Mouse (Mus musculus) kidney, embryonic 14.5 days (tissue): ENCODE data around the gene Gls2. TPM values are rescaled to one million over a fixed set of nuclear protein-coding genes. Genes with fewer than 3 reads are reported as not detected.
A peak's percentile ranks its signal among the peaks of the same experiment; 100 is the strongest.

Source experiments
- ATAC-seq: fragments of 200-750 bp; cut with Nextera tagmentation; 2 replicates; pipeline ENCODE4 v1.8.0; 2017; ENCODE audit warnings: moderate number of reproducible peaks, mild to moderate bottlenecking, moderate TSS enrichment, moderate library complexity; ENCODE audit not compliant: low FRiP score, low TSS enrichment
- H3K27ac ChIP-seq: fragments of 300-500 bp; sonication (generic); 2 replicates; pipeline ENCODE4 v1.5.1; 2014; ENCODE audit warnings: low read depth, mild to moderate bottlenecking, low read length, moderate library complexity, mixed read lengths
- H3K27me3 ChIP-seq: fragments of 300-500 bp; sonication (generic); 2 replicates; pipeline ENCODE4 v1.6.1; 2014; ENCODE audit warnings: mild to moderate bottlenecking, low read length; ENCODE audit not compliant: control insufficient read depth, insufficient read depth
- H3K36me3 ChIP-seq: fragments of 300-500 bp; sonication (generic); 2 replicates; pipeline ENCODE4 v1.6.1; 2014; ENCODE audit warnings: low read length, mixed read lengths; ENCODE audit not compliant: control insufficient read depth, insufficient read depth
- H3K4me1 ChIP-seq: fragments of 300-500 bp; sonication (generic); 2 replicates; pipeline ENCODE4 v1.6.1; 2014; ENCODE audit warnings: low read length, mixed read lengths; ENCODE audit not compliant: control insufficient read depth, insufficient read depth
- H3K4me2 ChIP-seq: fragments of 300-500 bp; sonication (generic); replicated peaks from 2 replicates; pipeline ENCODE4 v1.6.1; 2014; ENCODE audit warnings: low read depth, mild to moderate bottlenecking, low read length
- H3K4me3 ChIP-seq: fragments of 300-500 bp; sonication (generic); 2 replicates; pipeline ENCODE4 v1.5.1; 2014; ENCODE audit warnings: mild to moderate bottlenecking, low read length
- H3K9ac ChIP-seq: fragments of 300-500 bp; sonication (generic); 2 replicates; pipeline ENCODE4 v1.6.1; 2014; ENCODE audit warnings: low read depth, mild to moderate bottlenecking, low read length, moderate library complexity
- H3K9me3 ChIP-seq: fragments of 300-500 bp; sonication (generic); 2 replicates; pipeline ENCODE4 v1.6.1; 2016; ENCODE audit warnings: low read length; ENCODE audit not compliant: control insufficient read depth
- WGBS: fragments of 180-500 bp; shearing (Covaris S2); extraction: QIAGEN DNeasy Blood & Tissue Kit; methylation state at CpG from one replicate; pipeline ENCODE4 v1.1.7; 2014; 5-methylcytosine and 5-hydroxymethylcytosine counted together
- polyA plus RNA-seq: library from polyadenylated mRNA; unstranded; fragments of >200 nt; fragmentation: Nextera tagmentation; extraction: Ambion mirVana; gene quantifications from 2 replicates; pipeline ENCODE4 v1.2.1, GENCODE M21; 2014

The Gls2 gene
- polyA plus RNA-seq, 1 experiment from 2014 or later: 1.1 TPM

DNA sequence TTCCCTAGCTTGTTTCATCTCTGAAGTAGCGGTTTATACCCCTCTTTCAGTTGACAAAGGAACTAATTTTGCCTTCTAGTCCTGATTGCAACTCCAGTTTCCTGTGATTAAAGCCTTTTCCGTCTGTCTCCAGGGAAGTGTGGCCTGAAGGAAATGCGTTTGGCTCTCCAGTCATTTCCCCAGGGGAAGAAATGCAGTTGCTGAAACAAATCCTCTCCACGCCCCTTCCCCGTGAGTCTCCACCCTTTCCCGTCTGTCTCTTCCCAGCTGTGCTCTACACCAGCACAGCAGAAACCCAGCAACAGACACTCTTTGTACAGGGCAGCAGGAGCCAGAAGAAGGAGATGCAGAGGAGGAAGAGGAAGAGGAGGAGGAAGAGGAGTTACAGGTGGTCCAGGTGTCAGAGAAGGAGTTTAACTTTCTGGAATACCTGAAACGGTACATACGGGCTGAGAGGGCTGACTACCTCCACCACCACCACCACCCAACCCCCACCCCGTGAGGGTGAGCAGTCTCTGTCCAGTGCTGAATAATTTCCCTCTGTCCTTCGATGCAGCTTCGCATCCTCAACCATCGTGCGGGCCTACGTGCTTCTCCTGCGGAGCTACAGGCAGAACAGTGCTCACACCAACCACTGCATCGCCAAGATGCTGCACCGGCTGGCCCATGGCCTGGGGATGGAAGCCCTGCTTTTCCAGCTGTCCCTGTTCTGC lies 52.9 kb downstream of the Gls2 start:
- no peaks in the 10 kb centered on the region for H3K27me3 ChIP-seq
- H3K9me3 ChIP-seq: no peaks in the 10 kb centered on the region
- no peak overlapping the region for H3K27ac ChIP-seq
- peak; percentile 44; the same call in 1 of the 2 replicates for ATAC-seq
- H3K4me2 ChIP-seq: peak overlapping the region; percentile 15; the same call in 1 of the 2 replicates
- no peaks in the 10 kb centered on the region for H3K4me1 ChIP-seq
- H3K9ac ChIP-seq: no peak overlapping the region
- WGBS: 80% methylated on average over 17 of the region's 17 CpGs
- peaks cover 97% of the 10 kb centered on the region for H3K36me3 ChIP-seq
- H3K4me3 ChIP-seq: 0 out of 2 replicates have a peak overlapping the region, but pooled peaks have one; percentile 6

DNA sequence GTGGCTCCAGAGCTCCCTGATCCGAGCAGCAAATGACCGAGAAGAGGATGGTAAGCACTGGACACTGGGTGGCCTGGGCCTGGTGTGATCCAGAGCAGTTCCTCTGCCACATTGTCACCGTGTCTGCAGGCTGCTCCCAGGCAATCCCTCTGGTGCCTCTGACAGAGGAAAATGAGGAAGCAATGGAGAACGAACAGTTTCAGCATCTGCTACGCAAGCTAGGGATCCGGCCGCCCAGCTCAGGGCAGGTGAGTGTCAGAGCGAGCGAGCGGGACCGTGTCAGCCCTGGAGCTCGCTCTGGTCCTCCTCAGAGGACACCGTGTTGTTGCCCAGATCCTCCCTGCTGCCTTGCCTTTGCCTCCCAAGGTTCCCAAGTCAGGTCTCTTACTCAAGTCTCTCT lies 56.3 kb downstream of the Gls2 start:
- 95% methylated on average over 13 of the region's 13 CpGs for WGBS
- peaks cover 76% of the 10 kb centered on the region for H3K36me3 ChIP-seq

DNA sequence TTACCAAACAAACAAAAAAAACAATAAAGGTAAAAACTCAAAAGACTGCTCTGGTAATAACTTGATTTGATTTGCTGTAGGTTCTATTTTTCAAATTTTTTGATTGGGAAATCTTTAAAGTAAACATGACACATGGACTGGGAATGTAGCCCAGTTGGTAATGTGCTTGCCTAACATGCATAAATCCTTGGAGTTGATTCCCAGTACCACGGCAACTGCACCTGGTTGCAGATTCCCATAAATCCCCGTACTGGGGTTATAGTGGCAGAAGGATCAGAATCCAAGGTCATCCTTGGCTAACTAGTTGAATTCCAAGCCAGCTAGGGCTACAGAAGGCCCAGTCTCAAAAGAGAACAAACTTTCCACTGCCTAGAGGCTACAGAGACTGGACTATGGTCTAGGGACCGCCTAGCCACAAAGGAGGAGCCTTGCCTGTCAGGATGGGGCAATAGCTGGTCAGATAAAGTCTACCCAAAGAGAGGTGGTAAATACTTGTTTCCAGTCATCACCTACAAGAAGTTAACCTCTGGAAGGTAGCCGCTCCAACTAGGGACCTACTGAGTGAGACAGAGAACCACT lies 59.5 kb downstream of the Gls2 start, which contains the start of gene Apon:
Gene Apon (plus strand): TSS at position 420 of the 579 bp plus-strand sequence.
- Histone ChIP-seq H3K27ac (no peak within 1 kb of the TSS), H3K36me3 (peaks cover 44% of the 10 kb centered on the region), H3K4me1 (no peaks in the 10 kb centered on the region), H3K27me3 (no peaks in the 10 kb centered on the region), H3K9ac (no peak within 1 kb of the TSS), H3K9me3 (no peaks in the 10 kb centered on the region), H3K4me3 (no peak within 1 kb of the TSS), H3K4me2 (no peak within 1 kb of the TSS)
- 88% methylated on average over 4 of the region's 4 CpGs for WGBS
- no peak for ATAC-seq

More for the DNA sequence above, 56.3 kb downstream of the Gls2 start:
- H3K9ac ChIP-seq: no peak overlapping the region
- H3K9me3 ChIP-seq: no peaks in the 10 kb centered on the region
- no peaks in the 10 kb centered on the region for H3K4me1 ChIP-seq
- H3K4me2 ChIP-seq: no peak overlapping the region
- H3K4me3 ChIP-seq: no peak overlapping the region
- ATAC-seq: no peak
- no peaks in the 10 kb centered on the region for H3K27me3 ChIP-seq
- no peak overlapping the region for H3K27ac ChIP-seq

DNA sequence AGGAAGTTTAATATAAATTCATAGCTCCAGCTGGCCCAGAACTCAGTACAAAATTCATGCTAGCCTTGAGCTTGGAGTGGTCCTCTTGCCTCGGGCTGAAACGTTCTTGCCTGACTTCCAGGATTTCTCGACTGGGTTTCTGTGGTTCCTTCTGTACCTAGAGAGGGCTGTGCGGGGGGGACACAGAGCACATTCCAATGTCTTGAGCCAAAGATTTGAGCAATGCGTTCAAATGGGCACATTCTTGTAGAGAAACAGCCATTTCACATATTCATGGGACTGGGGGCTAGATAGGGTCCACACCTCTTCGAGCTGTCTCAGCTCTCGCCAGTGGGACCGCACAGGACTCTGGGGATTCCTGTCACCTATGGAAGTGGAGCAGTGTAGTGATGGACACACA lies 61.7 kb downstream of the Gls2 start:
- WGBS: 84% methylated on average over 8 of the region's 8 CpGs
- ATAC-seq: no peak
- Histone ChIP-seq H3K9me3 (no peaks in the 10 kb centered on the region), H3K4me3 (no peak overlapping the region), H3K27me3 (no peaks in the 10 kb centered on the region), H3K27ac (no peak overlapping the region), H3K4me2 (no peak overlapping the region), H3K4me1 (no peaks in the 10 kb centered on the region), H3K9ac (no peak overlapping the region), H3K36me3 (peaks cover 24% of the 10 kb centered on the region)

DNA sequence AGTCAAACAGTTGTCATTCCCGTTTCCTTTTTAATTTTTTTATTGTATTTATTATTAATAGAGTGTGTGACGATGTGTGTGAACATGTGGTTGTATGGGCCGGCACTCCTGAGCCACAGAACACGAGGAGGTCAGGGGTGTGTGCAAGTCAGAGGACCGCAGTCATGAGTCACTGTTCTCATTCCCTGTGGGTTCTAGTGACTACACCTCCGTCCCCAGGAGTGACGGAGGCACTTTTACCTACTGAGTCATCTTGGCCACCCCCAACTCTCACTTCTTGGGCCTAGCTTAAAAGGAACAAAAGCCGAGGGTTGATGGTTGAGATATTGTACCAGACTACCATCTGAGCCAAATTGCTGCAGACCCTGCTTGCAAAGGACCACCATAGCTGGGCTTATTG lies 62.1 kb downstream of the Gls2 start:
- H3K4me2 ChIP-seq: no peak overlapping the region
- 66% methylated on average over 8 of the region's 8 CpGs for WGBS
- ATAC-seq: no peak

DNA sequence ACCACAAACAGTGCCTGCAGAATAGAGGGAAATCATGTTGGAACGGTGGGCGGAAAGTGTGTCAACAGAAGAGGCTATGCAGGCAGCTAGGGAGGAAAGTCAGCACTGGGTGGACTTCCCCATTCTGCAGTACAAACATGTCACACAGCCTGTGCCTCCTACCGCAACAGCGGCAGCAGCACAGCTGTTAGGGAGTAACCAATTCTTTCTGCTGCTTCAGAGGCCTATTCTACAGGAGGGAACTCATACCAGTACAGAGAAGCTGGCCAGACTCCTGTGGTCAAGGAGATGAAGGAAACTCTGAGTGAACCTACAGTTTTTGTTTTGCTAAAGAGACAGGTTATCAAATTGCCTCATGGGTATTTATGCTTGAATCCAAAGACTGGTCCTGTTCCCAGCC lies 64.7 kb downstream of the Gls2 start:
- no peak overlapping the region for H3K4me2 ChIP-seq
- no peak overlapping the region for H3K4me3 ChIP-seq
- H3K27ac ChIP-seq: no peak overlapping the region
- H3K36me3 ChIP-seq: no peaks in the 10 kb centered on the region
- no peaks in the 10 kb centered on the region for H3K9me3 ChIP-seq
- no peaks in the 10 kb centered on the region for H3K27me3 ChIP-seq
- H3K9ac ChIP-seq: no peak overlapping the region
- no peaks in the 10 kb centered on the region for H3K4me1 ChIP-seq
- no peak for ATAC-seq
- WGBS: 66% methylated on average over 4 of the region's 4 CpGs

More for the DNA sequence above, 62.1 kb downstream of the Gls2 start:
- Histone ChIP-seq H3K4me1 (no peaks in the 10 kb centered on the region), H3K9me3 (no peaks in the 10 kb centered on the region), H3K36me3 (peaks cover 20% of the 10 kb centered on the region), H3K27me3 (no peaks in the 10 kb centered on the region), H3K9ac (no peak overlapping the region), H3K4me3 (no peak overlapping the region), H3K27ac (no peak overlapping the region)

Other genes starting within 250 kb of the Gls2 start
- gene Hsd17b6, start 186.8 kb upstream of the Gls2 start, polyA plus RNA-seq: not detected in 2 replicates
- 98.1 and 100.0 TPM in 2 replicates for gene Prim1, start 179.3 kb upstream of the Gls2 start, polyA plus RNA-seq
- 967 and 1,287 TPM in 2 replicates for gene Naca, start 158.9 kb upstream of the Gls2 start, polyA plus RNA-seq
- gene Ptges3, start 135.5 kb upstream of the Gls2 start, polyA plus RNA-seq: 566 and 622 TPM in 2 replicates
- gene Atp5b, start 111.2 kb upstream of the Gls2 start, polyA plus RNA-seq: 2,294 and 2,764 TPM in 2 replicates
- 17.6 and 33.7 TPM in 2 replicates for gene Baz2a, start 102.9 kb upstream of the Gls2 start, polyA plus RNA-seq
- gene Rbms2, start 14.2 kb upstream of the Gls2 start, polyA plus RNA-seq: 35.6 and 36.0 TPM in 2 replicates
- gene Spryd4, start 17.4 kb downstream of the Gls2 start, polyA plus RNA-seq: 31.1 and 34.8 TPM in 2 replicates
- gene Mip, start 31.4 kb downstream of the Gls2 start, polyA plus RNA-seq: not detected in 2 replicates
- gene Timeless, start 37.6 kb downstream of the Gls2 start, polyA plus RNA-seq: 47.8 and 68.2 TPM in 2 replicates
- gene Apon, start 59.6 kb downstream of the Gls2 start, polyA plus RNA-seq: 0.29 and 0.70 TPM in 2 replicates
- not detected in 2 replicates for gene Apof, start 74.2 kb downstream of the Gls2 start, polyA plus RNA-seq
- gene Stat2, start 76.1 kb downstream of the Gls2 start, polyA plus RNA-seq: 8.4 and 11.8 TPM in 2 replicates
- 0.24 and 0.29 TPM in 2 replicates for gene Il23a, start 104.3 kb downstream of the Gls2 start, polyA plus RNA-seq
- 32.6 and 44.0 TPM in 2 replicates for gene Pan2, start 108.9 kb downstream of the Gls2 start, polyA plus RNA-seq
- 347 and 389 TPM in 2 replicates for gene Cnpy2, start 128.0 kb downstream of the Gls2 start, polyA plus RNA-seq
- 135 and 225 TPM in 2 replicates for gene Cs, start 143.3 kb downstream of the Gls2 start, polyA plus RNA-seq
- gene Coq10a, start 174.5 kb downstream of the Gls2 start, polyA plus RNA-seq: 15.5 and 18.6 TPM in 2 replicates
- 12.7 and 19.3 TPM in 2 replicates for gene Ankrd52, start 182.7 kb downstream of the Gls2 start, polyA plus RNA-seq
- 15.1 and 22.6 TPM in 2 replicates for gene Slc39a5, start 206.8 kb downstream of the Gls2 start, polyA plus RNA-seq
- gene Nabp2, start 217.0 kb downstream of the Gls2 start, polyA plus RNA-seq: 87.8 and 103 TPM in 2 replicates
- 35.6 and 36.4 TPM in 2 replicates for gene Rnf41, start 217.2 kb downstream of the Gls2 start, polyA plus RNA-seq